7 mouse cellular contexts compared by ENCODE assay signal in the genomic region with DNA sequence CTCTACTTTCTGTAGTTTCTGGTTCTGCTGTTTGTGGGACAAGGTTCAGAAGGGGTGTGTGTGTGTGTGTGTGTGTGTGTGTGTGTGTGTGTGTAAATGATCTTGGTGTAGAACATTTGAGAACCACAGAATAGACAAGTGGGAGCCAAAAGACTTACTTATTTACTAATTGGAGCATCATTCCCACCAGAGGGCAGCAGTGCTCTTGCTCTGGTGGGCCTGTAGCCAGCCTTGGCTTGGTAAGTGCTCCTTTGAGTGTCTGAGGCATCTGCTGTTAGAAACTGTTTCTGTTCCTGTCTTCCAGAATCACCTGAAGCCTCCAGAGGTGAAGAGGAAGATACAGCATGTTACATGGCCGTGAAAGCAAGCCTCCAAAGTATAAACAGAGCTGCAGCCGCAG. TPM values are rescaled to one million over a fixed set of nuclear protein-coding genes. Genes with fewer than 3 reads are reported as not detected.
DNase-seq lines count a peak whose midpoint lies in the region; ATAC-seq and TF ChIP-seq lines count a peak whose summit lies in the region.

No protein-coding gene starts in this region.

- WGBS in kidney, postnatal 0 days, result 93% methylated on average over 2 of the region's 2 CpGs

- no peak overlapping the region for H3K4me2 ChIP-seq in kidney, postnatal 0 days (ENCODE audit: low read length)

- no peaks in the 10 kb centered on the region for H3K4me1 ChIP-seq in kidney, postnatal 0 days (replicated peaks; ENCODE audit: insufficient read depth, low read length)

- H3K9me3 ChIP-seq in kidney, postnatal 0 days (replicated peaks; ENCODE audit: low read length), result no peaks in the 10 kb centered on the region

- no peak for ATAC-seq in kidney, postnatal 0 days (replicated peaks; ENCODE audit: low FRiP score, low read depth)

- H3K27me3 ChIP-seq in kidney, postnatal 0 days (ENCODE audit: insufficient read depth, low read length), result no peaks in the 10 kb centered on the region

- H3K36me3 ChIP-seq in kidney, postnatal 0 days (ENCODE audit: insufficient read depth, low read length), result peaks cover 35% of the 10 kb centered on the region

- H3K4me3 ChIP-seq in kidney, postnatal 0 days (replicated peaks; ENCODE audit: low read depth, low read length), result no peak overlapping the region

- peak; percentile 37 for DNase-seq in ovary, postnatal 36 days (ENCODE audit: low spot score)
- DNase-seq in ovary, adult 18-20 months (ENCODE audit: low spot score), result no peak
- peak; percentile 24 to 61 for DNase-seq in adrenal gland, postnatal 36 days
- DNase-seq in embryo, embryonic 11.5 days (ENCODE audit: low read depth, low spot score), result peak; percentile 32
- DNase-seq in kidney, postnatal 0 days (ENCODE audit: low spot score), result peak; percentile 88
- peak; percentile 39 to 54 for DNase-seq in lung, adult 18-20 months
- DNase-seq in right cerebral cortex, postnatal 14 days, result peak; percentile 73

- peak; percentile 77 for TF ChIP-seq CTCF in kidney, postnatal 0 days (IDR thresholded peaks at IDR 0.05; ENCODE audit: low read depth)

- no peak overlapping the region for H3K27ac ChIP-seq in kidney, postnatal 0 days

- no peak overlapping the region for H3K9ac ChIP-seq in kidney, postnatal 0 days (ENCODE audit: low read depth, low read length)

RNA-seq across cellular contexts. Expression of a gene that starts 14.4 kb away (rescaled TPM):
- 10 to 100 TPM; 17.5 to 18.7 TPM for total RNA-seq in adrenal gland, postnatal 36 days (2021)
- polyA plus RNA-seq in kidney, postnatal 0 days (2015; fragmentation: Nextera tagmentation; extraction: Ambion mirVana), result 21.0 and 23.7 TPM in 2 replicates

RNA-seq across cellular contexts. Expression of a gene that starts 14.4 kb away (rescaled TPM):
- total RNA-seq in adrenal gland, postnatal 36 days (2021), result 10 to 100 TPM; 27.9 to 35.8 TPM
- 7.9 and 8.9 TPM in 2 replicates for polyA plus RNA-seq in kidney, postnatal 0 days (2015; fragmentation: Nextera tagmentation; extraction: Ambion mirVana)
